Mouse (Mus musculus) G1E (cell line): ENCODE data around the gene Gon4l. TPM values are rescaled to one million over a fixed set of nuclear protein-coding genes. Genes with fewer than 3 reads are reported as not detected.
"Not testable (repeated sequence)": the region's sequence is repeated elsewhere in the genome, so short reads cannot be mapped to it uniquely, and the experiment has no call there.

Source experiments
- ATAC-seq: 2 replicates; pipeline ENCODE4 v1.8.0; 2016; ENCODE audit warnings: mild to moderate bottlenecking; ENCODE audit not compliant: insufficient number of reproducible peaks, poor library complexity, low FRiP score, severe bottlenecking; ENCODE audit errors: extremely low read depth
- DNase-seq: peaks from one replicate; pipeline ENCODE4 v3.0.0; 2012; ENCODE audit warnings: low spot score
- H3K27me3 ChIP-seq: 2 replicates; pipeline ENCODE4 v1.6.1; 2012; ENCODE audit warnings: mild to moderate bottlenecking, low read length, inconsistent platforms; ENCODE audit not compliant: insufficient read depth
- H3K36me3 ChIP-seq: replicated peaks from 2 replicates; pipeline ENCODE3; 2012; ENCODE audit warnings: mild to moderate bottlenecking, inconsistent platforms
- H3K4me1 ChIP-seq: 2 replicates; pipeline ENCODE4 v1.6.1; 2012; ENCODE audit warnings: low read depth, low read length, inconsistent platforms, mixed read lengths; ENCODE audit not compliant: insufficient read depth
- H3K4me3 ChIP-seq: 2 replicates; pipeline ENCODE4 v1.5.1; 2012; ENCODE audit warnings: low read depth, mild to moderate bottlenecking, inconsistent platforms, low read length, moderate library complexity, mixed read lengths
- H3K9me3 ChIP-seq: replicated peaks from 2 replicates; pipeline ENCODE4 v1.6.1; 2012; ENCODE audit warnings: inconsistent platforms
- CTCF ChIP-seq: IDR thresholded peaks from 2 replicates; pipeline ENCODE4 v1.5.1; 2012; ENCODE audit warnings: low read depth, low read length, inconsistent platforms, mixed read lengths
- GATA1 ChIP-seq: IDR thresholded peaks from 2 replicates; pipeline ENCODE4 v1.6.1; 2012; ENCODE audit warnings: borderline replicate concordance, low read length, inconsistent platforms, mixed read lengths
- GATA2 ChIP-seq: IDR thresholded peaks from 2 replicates; pipeline ENCODE4 v1.6.1; 2012; ENCODE audit warnings: low read depth, low read length, inconsistent platforms, borderline replicate concordance
- POLR2AphosphoS5 ChIP-seq: IDR thresholded peaks from 2 replicates; pipeline ENCODE4 v1.6.1; 2012; ENCODE audit warnings: low read depth, low read length, inconsistent platforms; ENCODE audit not compliant: insufficient replicate concordance
- TAL1 ChIP-seq: conservative IDR thresholded peaks from 2 replicates; pipeline ENCODE4 v1.6.1; 2012; ENCODE audit warnings: low read depth, low read length, inconsistent platforms, mixed read lengths
- polyA plus RNA-seq: library from polyadenylated mRNA; stranded (reverse); fragments of >175 nt; gene quantifications from 2 replicates; pipeline ENCODE4 v1.2.3, GENCODE M21; 2012
- total RNA-seq, 2 experiments: library from RNA; stranded (forward) in 1 of 2; stranded (reverse) in 1 of 2; fragments of 200-1000 nt in 1 of 2; fragments of >200 nt in 1 of 2; fragmentation: Nextera tagmentation in 1 of 2; gene quantifications; 2 replicates each; pipeline ENCODE4 v1.2.3; 2014 to 2017

Gene Gon4l
- total and polyA plus RNA-seq, 3 experiments: 18.7 to 45.1 (median 36.3) TPM

GRCm38 (mm10) chr3:88849172-88849571 lies 14.1 kb downstream of the Gon4l start:
- Histone ChIP-seq H3K27me3 (no peaks in the 10 kb centered on the region), H3K36me3 (peaks cover 53% of the 10 kb centered on the region), H3K9me3 (no peaks in the 10 kb centered on the region), H3K4me1 (no peaks in the 10 kb centered on the region), H3K4me3 (no peak overlapping the region)
- no peak for DNase-seq
- ATAC-seq: no peak
- TF ChIP-seq POLR2AphosphoS5 (no peak), GATA1 (no peak), CTCF (no peak)

- Histone ChIP-seq H3K9me3 (no peaks in the 10 kb centered on the region), H3K27me3 (no peaks in the 10 kb centered on the region), H3K4me1 (no peaks in the 10 kb centered on the region), H3K4me3 (no peak overlapping the region), H3K36me3 (peaks cover 86% of the 10 kb centered on the region)
- DNase-seq: no peak
- TF ChIP-seq CTCF: no peak
- no peak for TF ChIP-seq TAL1
- TF ChIP-seq GATA1: no peak
- TF ChIP-seq GATA2: no peak
- no peak for TF ChIP-seq POLR2AphosphoS5
- no peak for ATAC-seq
Measured at GRCm38 (mm10) chr3:88855837-88856236, 20.8 kb downstream of the Gon4l start.

GRCm38 (mm10) chr3:88862129-88862528 lies 27.1 kb downstream of the Gon4l start:
- H3K4me1 ChIP-seq: no peaks in the 10 kb centered on the region
- H3K36me3 ChIP-seq: peaks cover 94% of the 10 kb centered on the region
- H3K9me3 ChIP-seq: no peaks in the 10 kb centered on the region
- H3K27me3 ChIP-seq: no peaks in the 10 kb centered on the region
- DNase-seq (no peak), ATAC-seq (no peak)
- TF ChIP-seq POLR2AphosphoS5: no peak
- TF ChIP-seq GATA2: no peak
- no peak for TF ChIP-seq TAL1
- no peak for TF ChIP-seq GATA1
- no peak for TF ChIP-seq CTCF
- no peak overlapping the region for H3K4me3 ChIP-seq

GRCm38 (mm10) chr3:88866735-88867134 lies 31.7 kb downstream of the Gon4l start:
- peaks cover 48% of the 10 kb centered on the region for H3K36me3 ChIP-seq
- H3K27me3 ChIP-seq, H3K9me3 ChIP-seq, H3K4me3 ChIP-seq, H3K4me1 ChIP-seq, DNase-seq, ATAC-seq: not testable (repeated sequence)

GRCm38 (mm10) chr3:88867177-88867576 lies 32.1 kb downstream of the Gon4l start:
- not testable (repeated sequence) for ATAC-seq, DNase-seq, H3K9me3 ChIP-seq, H3K4me1 ChIP-seq, H3K4me3 ChIP-seq, H3K27me3 ChIP-seq
- H3K36me3 ChIP-seq: peaks cover 43% of the 10 kb centered on the region

DNA sequence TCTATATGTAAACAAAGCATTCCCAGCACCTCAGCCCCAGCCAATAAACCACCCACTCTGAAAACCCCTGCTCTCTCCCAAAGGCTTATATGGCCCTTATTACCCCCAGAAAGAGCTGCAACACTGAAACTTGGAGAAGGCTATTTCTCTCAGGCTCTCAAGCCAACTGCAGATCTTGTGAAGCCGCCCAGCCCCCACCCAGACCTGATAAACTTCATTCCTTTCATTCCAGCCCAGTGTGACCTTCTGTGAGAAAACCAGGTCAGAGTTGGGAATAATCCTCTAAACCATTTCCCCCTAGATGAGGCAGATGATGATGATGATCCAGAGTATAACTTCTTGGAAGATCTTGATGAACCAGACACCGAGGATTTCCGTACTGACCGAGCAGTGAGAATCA lies 33.4 kb downstream of the Gon4l start:
- H3K4me3 ChIP-seq, H3K4me1 ChIP-seq, H3K9me3 ChIP-seq, H3K27me3 ChIP-seq, DNase-seq, ATAC-seq: not testable (repeated sequence)
- peaks cover 31% of the 10 kb centered on the region for H3K36me3 ChIP-seq

GRCm38 (mm10) chr3:88882536-88882935 lies 47.5 kb downstream of the Gon4l start:
- H3K4me1 ChIP-seq, ATAC-seq, H3K9me3 ChIP-seq, H3K4me3 ChIP-seq, H3K27me3 ChIP-seq, DNase-seq: not testable (repeated sequence)
- H3K36me3 ChIP-seq: peaks cover 13% of the 10 kb centered on the region

DNA sequence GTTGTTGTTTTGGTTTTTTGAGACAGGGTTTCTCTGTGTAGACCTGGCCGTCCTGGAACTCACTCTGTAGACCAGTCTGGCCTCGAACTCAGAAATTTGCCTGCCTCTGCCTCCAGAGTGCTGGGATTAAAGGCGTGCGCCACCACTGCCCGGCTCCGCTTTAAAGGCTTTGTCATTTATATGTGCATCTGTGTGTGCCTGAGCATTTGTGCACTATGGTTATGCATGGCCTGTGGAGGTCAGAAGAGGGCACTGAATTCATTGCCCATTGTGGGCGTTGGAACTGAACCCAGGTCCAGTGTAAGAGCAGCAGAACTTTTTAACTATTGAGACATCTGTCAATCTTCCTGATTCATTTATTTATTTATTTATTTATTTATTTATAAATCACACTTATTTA lies 58.0 kb downstream of the Gon4l start:
- peaks cover 30% of the 10 kb centered on the region for H3K36me3 ChIP-seq
- H3K4me1 ChIP-seq, DNase-seq, H3K27me3 ChIP-seq, H3K4me3 ChIP-seq, ATAC-seq, H3K9me3 ChIP-seq: not testable (repeated sequence)
